Mouse (Mus musculus): ENCODE measurements around the gene Gm28778.
A peak's percentile ranks its signal among the peaks of the same experiment; 100 is the strongest.
"Not testable (repeated sequence)": the region's sequence is repeated elsewhere in the genome, so short reads cannot be mapped to it uniquely, and the experiment has no call there.

Gene Gm28778

DNA sequence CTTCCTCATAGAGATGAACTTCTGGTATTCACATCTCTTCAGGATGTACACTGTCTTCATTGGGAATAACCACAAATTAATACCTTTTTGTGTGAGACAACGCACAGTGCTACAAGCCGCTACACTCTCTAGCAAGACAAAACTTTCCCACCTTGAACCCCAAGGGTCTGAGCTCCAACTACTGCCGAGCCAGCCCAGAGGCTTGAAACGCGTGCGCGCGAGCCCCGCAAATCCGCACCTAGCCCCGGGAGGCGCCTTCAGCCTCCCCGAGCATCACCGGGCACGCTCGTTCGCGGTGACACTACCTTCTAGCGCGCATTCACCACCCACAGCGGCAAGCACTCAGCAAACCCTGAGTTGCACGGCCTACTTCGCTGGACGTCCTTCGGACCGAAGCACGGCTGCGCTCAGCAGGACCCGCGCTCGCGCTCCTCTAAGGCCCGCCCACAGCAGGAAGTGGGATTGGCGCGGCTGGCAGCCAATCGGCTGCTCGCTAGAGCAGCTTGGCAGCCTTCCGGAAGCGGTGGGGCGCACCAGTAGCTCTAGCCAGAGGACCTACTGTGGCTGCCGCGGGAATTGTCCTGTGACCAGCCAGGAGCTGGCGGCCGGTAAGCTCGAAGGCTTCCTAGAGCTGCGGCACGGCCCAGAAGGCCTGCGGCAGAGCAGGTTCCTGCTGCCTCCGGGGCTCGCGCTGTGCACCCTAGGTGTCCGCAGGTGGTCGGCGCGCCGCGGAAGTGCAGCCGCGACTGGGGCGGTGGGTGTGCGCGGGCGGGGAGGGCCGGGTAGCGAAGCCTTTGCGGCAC lies at the start of gene Gm28778, which contains the start of the genes Pms1 and Ormdl1:
Gene Gm28778 (plus strand): TSS at position 531 of the 803 bp plus-strand sequence.
Gene Pms1 (minus strand): TSS at position 438 of the 803 bp plus-strand sequence.
Gene Ormdl1 (plus strand): TSS at position 515 of the 803 bp plus-strand sequence.
- peak; percentile 74 to 82 for DNase-seq (ENCODE audit: low read depth in 1 of 2, low spot score in 2 of 2)

DNA sequence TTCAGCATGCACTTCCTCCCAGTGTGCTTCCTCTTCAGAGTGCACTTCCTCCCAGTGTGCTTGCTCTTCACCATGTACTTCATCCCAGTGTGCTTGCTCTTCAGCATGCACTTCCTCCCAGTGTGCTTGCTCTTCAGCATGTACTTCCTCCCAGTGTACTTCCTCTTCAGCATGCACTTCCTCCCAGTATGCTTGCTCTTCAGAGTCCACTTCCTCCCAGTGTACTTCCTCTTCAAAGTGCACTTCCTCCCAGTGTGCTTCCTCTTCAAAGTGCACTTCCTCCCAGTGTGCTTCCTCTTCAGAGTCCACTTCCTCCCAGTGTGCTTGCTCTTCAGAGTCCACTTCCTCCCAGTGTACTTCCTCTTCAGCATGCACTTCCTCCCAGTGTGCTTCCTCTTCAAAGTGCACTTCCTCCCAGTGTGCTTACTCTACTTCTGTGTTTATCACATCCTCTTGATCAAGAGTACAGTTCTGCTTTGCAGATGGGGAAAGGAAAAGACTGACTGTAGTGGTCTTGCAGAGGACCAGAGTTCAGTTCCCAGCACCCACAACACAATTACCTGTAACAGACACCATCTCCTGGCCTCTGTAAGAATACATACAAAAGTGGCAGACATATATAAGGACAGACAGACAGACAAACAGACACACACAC lies 31.8 kb upstream of the Gm28778 start:
- DNase-seq (ENCODE audit: low read depth in 1 of 2, low spot score in 2 of 2) = not testable (repeated sequence)

DNA sequence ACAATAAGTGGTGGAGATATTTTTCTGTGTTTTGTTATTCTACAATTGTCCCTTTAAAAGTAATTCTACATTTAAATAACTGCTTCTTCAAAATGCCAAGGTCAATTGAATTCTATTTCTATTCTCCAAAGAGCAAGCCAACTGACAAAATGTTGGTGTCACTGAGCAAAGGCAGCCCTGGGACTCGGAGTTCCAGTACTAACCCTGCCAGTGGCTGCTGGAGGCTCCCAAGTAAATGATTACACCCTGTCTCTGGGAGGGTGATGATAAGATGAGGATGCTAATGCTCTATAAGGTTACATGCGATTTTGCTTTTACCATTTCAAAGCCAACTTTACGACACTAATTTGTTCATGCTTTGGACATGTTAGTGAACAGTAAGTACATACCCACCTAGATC lies 27.0 kb upstream of the Gm28778 start:
- DNase-seq (ENCODE audit: low read depth in 1 of 2, low spot score in 2 of 2) = no peak

DNA sequence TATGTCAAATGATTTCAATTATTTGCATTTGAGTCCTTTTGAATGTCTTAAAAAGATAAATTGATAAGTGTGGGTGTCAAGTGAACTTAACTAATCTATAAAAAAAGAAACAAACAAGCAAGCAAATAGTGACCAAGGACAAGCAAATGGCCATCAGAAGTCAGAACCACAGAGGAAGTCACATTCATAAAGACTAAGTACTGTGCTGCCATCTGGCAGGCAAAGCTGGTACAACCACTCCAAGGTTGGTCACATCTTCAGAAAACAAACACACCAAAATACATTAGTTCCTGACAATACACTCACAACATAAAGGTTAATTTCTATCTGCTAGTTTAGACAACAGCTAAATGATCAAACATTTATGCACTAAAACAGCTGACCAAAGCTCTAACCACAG lies 24.3 kb upstream of the Gm28778 start:
- DNase-seq (ENCODE audit: low read depth in 1 of 2, low spot score in 2 of 2) = no peak

DNA sequence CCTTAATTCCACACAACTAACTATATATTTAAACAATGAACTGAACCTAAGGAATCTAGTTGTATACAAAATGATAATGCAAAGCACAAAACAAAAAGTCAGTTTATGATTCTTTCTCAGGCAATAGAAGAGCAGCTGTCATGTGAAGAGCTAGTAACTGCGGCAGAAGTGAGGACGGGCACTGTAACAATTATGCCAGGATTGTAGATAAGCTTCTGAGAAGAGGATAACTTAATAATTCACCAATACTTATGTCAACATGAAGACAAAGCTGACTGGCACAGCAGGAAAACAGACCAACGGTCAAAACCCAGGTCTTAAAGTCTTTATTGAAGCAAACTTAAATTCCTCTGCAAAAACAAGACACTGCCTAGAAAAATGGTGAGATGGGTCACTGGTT lies 5.7 kb upstream of the Gm28778 start:
- no peak for DNase-seq (ENCODE audit: low read depth in 1 of 2, low spot score in 2 of 2)

DNA sequence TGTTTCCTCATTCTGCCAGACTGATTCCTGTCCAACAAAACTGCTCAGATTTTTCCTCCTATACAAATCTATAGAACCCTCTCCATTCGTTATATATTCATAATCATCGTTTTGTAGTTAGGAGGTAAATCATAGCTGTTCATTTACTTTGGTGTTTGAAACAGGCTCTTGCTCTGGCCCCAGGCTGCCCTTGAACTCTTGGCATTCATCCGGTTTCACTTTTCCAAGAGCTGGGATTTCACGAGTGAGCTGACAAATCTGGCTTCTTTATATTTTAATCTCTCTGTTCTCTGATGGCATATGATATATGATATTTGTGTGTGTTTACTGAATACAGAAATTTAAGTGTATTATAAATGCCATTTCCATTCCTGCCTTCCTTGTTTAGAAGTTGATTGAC lies 3.6 kb downstream of the Gm28778 start:
- DNase-seq (ENCODE audit: low read depth in 1 of 2, low spot score in 2 of 2) = no peak

DNA sequence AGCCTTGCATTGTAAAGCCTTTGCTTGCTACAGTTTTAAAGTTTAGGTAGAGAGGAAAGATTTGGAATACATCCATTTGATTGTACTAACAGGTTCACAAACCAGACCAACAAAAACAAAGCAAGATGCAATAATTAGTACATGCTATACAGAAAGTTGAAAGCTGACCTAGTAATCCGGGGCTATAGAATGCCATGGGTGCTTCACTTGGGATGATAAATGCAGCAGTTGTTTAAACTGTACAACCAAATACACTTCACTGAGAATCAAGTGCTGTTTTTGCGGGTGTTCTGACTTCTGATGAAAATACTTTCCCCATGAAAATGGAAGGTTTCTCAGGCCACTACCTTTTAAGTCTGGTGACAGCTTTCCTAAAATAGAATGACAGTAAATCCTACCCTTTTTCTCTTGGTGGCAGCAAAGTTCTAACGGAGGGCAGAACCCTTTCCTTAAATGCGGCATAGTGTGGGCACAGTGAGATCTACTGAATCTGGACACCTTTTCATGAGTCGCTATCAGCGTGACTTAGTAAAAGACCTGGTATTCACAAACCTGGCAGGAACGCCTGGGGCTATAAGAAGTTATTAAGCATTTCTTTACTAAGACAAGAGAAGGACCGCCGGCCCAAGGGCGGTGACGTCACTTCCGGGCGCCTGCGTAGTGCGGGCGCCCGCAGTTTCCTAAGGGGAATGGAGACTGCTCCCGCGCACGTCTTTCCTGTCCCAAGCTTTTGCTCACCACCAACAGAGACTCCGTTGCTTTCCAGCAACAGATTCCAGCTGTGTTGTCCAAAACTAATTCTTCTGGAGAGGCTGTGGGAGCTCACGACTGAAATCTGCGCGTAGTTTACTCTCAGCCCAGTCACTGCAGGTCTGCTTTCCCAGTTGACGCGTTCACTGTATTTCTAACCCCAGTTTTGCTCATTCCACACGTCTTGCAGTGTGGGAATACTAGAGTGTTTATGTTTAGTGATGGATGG lies 16.4 kb downstream of the Gm28778 start, which contains the start of gene Osgepl1:
Gene Osgepl1 (plus strand): TSS at position 636 of the 979 bp plus-strand sequence.
- DNase-seq (ENCODE audit: low read depth in 1 of 2, low spot score in 2 of 2) = peak; percentile 14 to 59

DNA sequence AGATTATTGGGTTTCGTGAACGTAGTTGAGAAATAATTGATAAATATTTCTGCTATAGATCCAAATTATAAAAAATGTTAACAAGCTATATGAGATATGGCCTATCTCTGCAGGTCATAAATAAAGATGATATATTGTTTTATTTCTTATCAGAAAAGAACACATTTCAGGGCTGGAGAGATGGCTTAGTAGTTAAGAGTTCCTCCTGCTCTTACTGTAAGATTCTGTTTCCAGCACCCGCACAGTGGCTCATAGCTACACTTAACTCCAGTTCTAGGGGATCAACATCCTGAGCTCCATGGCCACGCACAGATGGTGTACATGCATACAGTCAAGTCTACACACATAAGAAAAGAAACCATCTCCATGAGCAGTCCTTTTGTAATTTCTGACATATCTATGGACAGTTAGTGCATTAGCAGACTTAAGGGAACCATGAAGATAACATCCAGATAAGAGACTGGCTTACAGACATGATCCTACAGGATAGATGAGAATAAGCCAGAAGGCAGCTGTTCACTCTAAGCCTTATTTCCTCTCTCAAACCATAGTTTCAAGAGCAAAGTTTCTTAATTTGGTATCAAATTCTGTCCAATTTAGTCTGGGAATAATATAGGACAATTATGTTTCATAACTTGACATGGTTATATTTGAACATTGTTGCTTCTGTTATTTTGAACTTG lies 24.9 kb downstream of the Gm28778 start:
- no peak for DNase-seq (ENCODE audit: low read depth in 1 of 2, low spot score in 2 of 2)

DNA sequence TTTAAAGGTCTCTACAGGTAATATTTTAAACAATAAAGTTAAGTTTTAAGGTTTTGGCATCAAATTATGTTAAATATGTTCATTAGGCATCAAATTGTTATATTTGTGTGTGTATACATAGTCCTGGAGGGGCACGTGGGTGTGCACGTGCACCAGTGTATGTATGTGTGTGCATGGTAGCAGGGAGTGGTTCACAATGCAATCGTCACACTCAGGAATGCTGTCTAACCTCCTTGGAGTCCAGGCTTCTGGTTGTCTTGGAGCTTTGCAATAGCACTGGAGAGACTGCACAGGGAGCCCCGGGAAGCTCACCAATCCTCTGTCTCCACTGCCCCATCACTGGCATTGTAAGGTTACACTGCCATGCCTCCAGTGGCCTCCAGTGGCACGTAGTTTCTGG lies 26.3 kb downstream of the Gm28778 start:
- no peak for DNase-seq (ENCODE audit: low read depth in 1 of 2, low spot score in 2 of 2)

DNA sequence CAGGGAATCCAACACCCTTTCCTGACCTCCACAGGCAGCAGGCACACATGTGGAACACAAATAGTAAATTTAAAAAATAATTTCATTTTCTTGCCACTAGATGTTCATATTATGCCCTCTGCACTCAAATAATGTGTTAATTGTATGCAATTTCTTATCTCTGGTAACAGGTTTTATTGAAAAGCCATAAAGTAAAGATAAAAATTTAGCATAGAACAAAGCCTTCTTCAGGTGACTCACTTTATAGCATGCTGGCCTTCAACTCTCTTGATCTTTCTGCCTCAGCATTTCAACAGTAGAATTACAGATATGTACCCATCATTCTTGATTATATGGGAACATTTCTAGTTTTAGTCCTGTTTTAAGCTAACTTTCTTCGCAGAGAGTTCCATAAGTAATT lies 27.4 kb downstream of the Gm28778 start:
- no peak for DNase-seq (ENCODE audit: low read depth in 1 of 2, low spot score in 2 of 2)

DNA sequence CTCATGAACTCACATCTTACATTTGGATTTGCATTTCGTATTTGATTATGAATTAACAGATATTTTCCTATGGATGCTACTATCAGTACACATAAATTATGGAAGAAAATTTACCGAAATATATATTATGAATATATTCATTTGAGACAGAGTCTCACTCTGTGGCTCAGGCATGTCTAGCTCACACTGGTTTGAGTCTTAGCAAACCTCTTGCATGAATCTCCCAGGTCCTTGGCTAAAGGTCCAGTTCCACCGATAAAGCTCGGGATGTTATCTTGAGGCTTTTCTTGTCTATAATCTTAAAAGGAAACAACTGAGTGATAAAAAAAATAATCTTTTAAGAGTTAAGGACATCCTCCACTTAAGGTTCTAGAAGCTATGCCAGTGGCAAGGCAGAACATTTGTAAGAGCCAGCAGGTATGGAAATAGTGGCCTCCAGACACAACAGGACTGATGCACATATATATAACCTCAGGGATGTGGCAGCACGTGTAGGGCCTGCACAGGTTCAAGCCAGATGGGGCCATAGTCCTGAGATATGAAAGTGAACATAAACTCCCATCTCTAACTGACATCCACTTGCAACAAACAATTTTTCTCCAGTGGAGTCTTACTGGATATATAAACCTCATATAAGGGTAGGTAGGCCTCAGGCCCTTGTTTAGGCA lies 28.1 kb downstream of the Gm28778 start:
- no peak for DNase-seq (ENCODE audit: low read depth in 1 of 2, low spot score in 2 of 2)

DNA sequence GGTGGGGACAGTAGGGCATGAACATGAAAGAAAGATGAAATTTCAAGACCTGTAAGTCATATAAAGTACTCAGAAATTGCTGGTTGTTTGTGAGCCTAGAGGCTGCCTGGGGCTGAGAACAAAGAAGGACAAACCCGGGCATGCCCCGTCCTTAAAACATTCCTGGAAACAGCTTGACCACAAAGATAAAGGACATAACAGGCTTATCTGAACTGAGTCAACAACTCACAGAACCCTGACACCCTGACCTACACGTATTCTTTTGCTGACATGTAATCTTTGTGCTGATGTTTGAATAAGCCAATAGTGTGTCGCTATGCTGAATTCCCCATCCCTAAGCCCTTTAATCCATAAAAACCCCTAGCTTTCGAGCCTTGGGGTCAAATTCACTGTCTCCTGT lies 36.6 kb downstream of the Gm28778 start:
- not testable (repeated sequence) for DNase-seq (ENCODE audit: low read depth in 1 of 2, low spot score in 2 of 2)

DNA sequence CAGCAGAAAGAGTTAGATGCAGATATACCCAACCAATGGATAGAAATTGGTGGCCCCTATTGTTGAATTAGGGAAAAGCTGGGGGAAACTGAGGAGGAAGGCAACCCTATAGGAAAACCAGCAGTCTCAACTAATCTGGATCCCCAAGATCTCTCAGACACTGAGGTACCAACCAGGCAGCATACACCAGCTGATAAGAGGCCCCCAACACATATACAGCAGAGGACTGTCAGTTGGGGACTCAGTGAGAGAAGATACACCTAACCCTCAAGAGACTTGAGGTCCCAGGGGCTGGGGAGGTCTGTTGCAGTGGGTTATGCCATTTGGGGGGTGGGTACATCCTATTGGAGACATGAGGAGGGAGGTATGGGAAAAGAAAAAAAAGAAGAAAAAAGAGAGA lies 38.6 kb downstream of the Gm28778 start:
- no peak for DNase-seq (ENCODE audit: low read depth in 1 of 2, low spot score in 2 of 2)

DNA sequence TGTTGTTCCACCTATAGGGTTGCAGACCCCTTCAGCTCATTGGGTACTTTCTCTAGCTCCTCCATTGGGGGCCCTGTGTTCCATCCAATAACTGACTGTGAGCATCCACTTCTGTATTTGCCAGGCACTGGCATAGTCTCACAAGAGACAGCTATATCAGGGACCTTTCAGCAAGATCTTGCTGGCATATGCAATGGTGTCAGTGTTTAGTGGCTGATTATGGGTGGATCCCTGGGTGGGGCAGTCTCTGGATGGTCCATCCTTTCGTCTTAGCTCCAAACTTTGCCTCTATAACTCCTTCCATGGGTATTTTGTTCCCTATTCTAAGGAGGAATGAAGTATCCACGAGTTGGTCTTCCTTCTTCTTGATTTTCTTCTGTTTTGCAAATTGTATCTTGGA lies 40.5 kb downstream of the Gm28778 start:
- DNase-seq (ENCODE audit: low read depth in 1 of 2, low spot score in 2 of 2) = not testable (repeated sequence)

DNA sequence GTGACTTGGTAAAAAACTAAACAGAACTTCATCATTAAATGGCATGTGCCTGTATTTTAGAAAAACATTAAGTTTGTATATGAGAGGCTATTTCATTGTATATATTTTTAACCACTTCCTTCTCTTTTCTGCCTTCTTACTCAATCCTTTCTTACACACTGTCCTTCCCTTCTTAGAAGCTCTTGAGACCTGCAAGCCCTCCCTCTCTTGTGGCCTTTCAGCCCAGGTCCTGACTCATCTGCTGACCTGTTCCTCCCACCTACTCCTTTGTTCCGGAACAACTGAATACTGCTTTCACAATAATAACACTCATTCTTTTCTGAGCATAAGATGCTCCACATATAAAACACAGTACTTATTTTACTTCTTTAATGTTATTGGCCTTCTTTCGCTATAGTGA lies 44.2 kb downstream of the Gm28778 start:
- DNase-seq (ENCODE audit: low read depth in 1 of 2, low spot score in 2 of 2) = no peak

DNA sequence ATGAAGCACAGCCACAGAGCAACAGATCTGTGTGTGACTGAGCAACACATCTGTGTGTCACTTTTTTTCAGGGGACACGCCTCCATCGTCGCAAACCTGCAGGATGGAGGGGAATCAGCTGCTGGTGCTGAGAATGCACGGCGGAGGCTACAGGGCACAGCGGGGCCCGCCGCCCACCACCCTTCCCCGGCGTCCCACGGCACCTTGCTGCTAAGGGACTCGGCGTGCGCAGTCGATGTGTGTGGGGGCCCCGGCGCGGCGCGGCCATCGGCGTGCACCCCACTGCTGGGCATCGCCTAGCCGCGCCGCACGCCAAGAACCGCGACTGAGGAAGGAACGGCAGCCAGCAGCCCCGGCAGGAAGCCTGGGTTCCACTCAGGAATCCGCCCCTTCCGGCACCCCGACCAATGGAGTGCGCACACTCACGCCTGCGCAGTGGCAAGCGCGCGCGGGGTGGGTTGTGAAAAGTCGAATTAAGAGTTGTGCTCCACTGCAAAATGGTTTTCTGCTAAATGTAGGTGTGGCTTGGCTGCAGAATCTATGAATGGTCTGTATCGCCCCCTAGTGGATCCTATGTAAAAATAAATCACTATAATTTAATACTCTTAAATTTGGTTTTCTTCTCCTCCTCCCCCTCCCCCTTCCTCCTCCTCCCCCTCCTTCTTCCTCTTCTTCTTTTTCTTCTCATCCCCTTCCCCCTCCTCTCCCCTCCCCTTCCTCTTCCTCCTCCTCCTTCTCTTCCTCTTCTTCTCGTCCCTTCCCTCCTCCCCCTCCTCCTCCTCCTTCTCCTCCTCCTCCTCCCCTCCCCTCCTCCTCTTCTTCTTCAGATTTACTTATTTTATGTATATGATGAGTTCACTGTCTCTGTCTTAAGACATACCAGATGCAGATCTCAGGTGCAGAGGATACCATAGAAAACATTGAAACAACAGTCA lies 55.7 kb downstream of the Gm28778 start, which contains the start of the genes Asdurf, Gm28551 and Asnsd1:
Gene Asdurf (minus strand): TSS at position 293 of the 935 bp plus-strand sequence.
Gene Gm28551 (minus strand): TSS at position 341 of the 935 bp plus-strand sequence.
Gene Asnsd1 (minus strand): TSS at position 426 of the 935 bp plus-strand sequence.
- DNase-seq (ENCODE audit: low read depth in 1 of 2, low spot score in 2 of 2) = peak; percentile 96 to 97

DNA sequence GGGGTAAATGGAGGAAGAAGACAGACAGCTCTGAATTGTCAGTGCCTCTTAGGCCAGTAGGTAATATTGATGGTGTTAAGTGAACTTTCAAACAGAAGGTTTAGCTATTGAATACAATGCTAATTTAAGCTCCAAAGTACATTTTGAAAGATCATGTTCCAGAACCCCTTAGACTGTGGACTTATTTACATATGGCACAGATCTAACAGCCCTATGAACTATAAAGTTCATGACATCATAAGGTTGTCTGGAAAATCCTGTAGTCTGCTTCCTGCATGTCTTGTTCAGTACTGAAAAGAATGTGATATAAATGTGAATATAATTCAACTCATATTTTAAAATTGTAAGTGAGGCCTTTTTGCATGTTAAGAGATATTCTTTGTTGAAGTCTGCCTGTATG lies 62.1 kb downstream of the Gm28778 start:
- no peak for DNase-seq (ENCODE audit: low read depth in 1 of 2, low spot score in 2 of 2)

All from monocyte, adult 2 months (primary cell).